Mouse (Mus musculus) urinary bladder, adult 2 months (tissue): Measurements from ENCODE around the gene Cln5. TPM values are rescaled to one million over a fixed set of nuclear protein-coding genes. Genes with fewer than 3 reads are reported as not detected.

Experiments used
- DNase-seq: peaks from one replicate; pipeline ENCODE4 v3.0.0; 2022; ENCODE audit warnings: low spot score
- polyA plus RNA-seq: library from polyadenylated mRNA; depleted of rRNA; stranded (reverse); fragments of >200 nt; gene quantifications from 2 replicates; pipeline ENCODE4 v1.2.3, GENCODE M21; 2012; rRNA removed

The Cln5 gene
- polyA plus RNA-seq = 23.5 and 23.6 TPM in 2 replicates

- peak; percentile 85 for DNase-seq
Observed at GRCm38 (mm10) chr14:103069864-103070611, at the start of gene Cln5. Gene Cln5 (plus strand): TSS chr14:103070216.

- no peak for DNase-seq
Observed at GRCm38 (mm10) chr14:103029203-103029602, 40.8 kb upstream of the Cln5 start.

- no peak for DNase-seq
Observed at GRCm38 (mm10) chr14:103033271-103033823, 36.7 kb upstream of the Cln5 start.

- DNase-seq = no peak
Observed at GRCm38 (mm10) chr14:103034076-103034475, 35.9 kb upstream of the Cln5 start.

- no peak for DNase-seq
Observed at GRCm38 (mm10) chr14:103037016-103037415, 33.0 kb upstream of the Cln5 start.

GRCm38 (mm10) chr14:103046677-103047076 lies 23.3 kb upstream of the Cln5 start, which contains the start of gene Acod1:
Gene Acod1 (plus strand): TSS chr14:103046977.
- DNase-seq = no peak

GRCm38 (mm10) chr14:103048292-103049086 lies 21.5 kb upstream of the Cln5 start:
- no peak for DNase-seq

- DNase-seq = peak; percentile 61
Observed at GRCm38 (mm10) chr14:103051159-103051769, 18.8 kb upstream of the Cln5 start.

- DNase-seq = no peak
Observed at GRCm38 (mm10) chr14:103054731-103055130, 15.3 kb upstream of the Cln5 start.

GRCm38 (mm10) chr14:103056601-103057000 lies 13.4 kb upstream of the Cln5 start:
- no peak for DNase-seq

GRCm38 (mm10) chr14:103058998-103059397 lies 11.0 kb upstream of the Cln5 start:
- DNase-seq = no peak

- no peak for DNase-seq
Observed at GRCm38 (mm10) chr14:103059495-103059894, 10.5 kb upstream of the Cln5 start.

- peak; percentile 44 for DNase-seq
Observed at GRCm38 (mm10) chr14:103065294-103066167, 4.5 kb upstream of the Cln5 start.

GRCm38 (mm10) chr14:103069465-103069863 lies 552 bp upstream of the Cln5 start:
- no peak for DNase-seq

- no peak for DNase-seq
Observed at GRCm38 (mm10) chr14:103070790-103071189, 774 bp downstream of the Cln5 start.

- DNase-seq = no peak
Observed at GRCm38 (mm10) chr14:103071471-103071870, 1.5 kb downstream of the Cln5 start.

- no peak for DNase-seq
Observed at GRCm38 (mm10) chr14:103072731-103073130, 2.7 kb downstream of the Cln5 start.

GRCm38 (mm10) chr14:103073825-103074224 lies 3.8 kb downstream of the Cln5 start:
- no peak for DNase-seq

- no peak for DNase-seq
Observed at GRCm38 (mm10) chr14:103075166-103075565, 5.2 kb downstream of the Cln5 start.

- DNase-seq = no peak
Observed at GRCm38 (mm10) chr14:103077272-103078005, 7.4 kb downstream of the Cln5 start.
